Mouse (Mus musculus) thymus, postnatal 14 days (tissue): ENCODE measurements around the gene Vmp1.

Experiments used
- DNase-seq: peaks from one replicate; pipeline ENCODE4 v3.0.0; 2021

The Vmp1 gene

DNA sequence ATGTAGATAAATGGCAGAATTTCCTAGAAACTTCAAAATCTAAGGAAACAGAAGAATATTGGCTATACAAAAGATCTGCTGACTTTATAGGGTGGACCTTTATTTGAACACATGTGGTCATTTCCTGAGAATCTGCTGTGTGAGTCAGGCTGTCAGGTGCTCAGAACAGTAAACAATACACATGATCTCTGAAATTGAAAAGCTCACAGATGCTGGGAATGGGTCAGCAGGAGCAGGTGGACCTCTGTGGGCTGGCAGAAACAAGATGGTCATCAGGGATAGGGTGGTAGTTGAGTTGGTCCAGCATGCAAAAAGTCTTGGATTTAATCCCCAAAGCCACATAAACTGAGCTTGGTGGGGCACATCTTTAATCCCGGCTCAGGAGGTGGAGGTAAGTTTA, 85.1 kb downstream of the Vmp1 start:
- DNase-seq: no peak

DNA sequence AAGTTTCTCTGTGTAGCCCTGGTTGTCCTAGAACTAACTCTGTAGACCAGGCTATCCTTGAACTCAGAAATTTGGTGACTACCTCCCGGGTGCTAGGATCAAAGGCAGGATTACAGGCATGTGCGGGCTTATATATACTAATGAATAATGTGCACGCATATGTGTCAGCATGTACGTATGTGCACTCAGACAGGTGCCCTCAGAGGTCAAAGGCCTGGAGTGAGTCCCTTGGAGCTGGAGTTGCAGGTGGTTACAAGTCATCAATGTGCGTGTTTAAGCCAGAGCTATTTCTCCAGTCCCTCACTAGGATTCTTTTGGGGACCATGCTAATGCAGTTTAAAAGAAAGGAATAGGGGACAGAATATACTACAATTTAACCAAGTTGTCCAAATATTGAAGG, 85.5 kb downstream of the Vmp1 start:
- no peak for DNase-seq

DNA sequence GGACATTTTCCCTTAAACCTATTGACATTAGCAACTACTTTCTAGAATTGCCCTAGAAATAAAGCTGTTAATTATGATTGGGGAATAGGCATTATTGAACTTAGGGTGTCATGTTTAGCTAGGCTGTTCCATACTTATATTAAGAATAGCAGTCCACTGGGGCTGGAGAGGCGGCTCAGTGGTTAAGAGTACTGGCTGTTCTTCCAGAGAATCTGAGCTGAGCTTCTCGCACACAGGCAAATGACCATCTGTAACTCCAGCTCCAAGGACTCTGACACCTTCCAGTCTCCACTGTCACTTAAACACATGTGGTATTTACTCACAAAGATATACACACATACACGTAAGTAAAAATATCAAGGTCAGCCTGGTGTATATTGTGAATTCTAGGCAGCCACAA, 86.7 kb downstream of the Vmp1 start:
- DNase-seq: no peak

DNA sequence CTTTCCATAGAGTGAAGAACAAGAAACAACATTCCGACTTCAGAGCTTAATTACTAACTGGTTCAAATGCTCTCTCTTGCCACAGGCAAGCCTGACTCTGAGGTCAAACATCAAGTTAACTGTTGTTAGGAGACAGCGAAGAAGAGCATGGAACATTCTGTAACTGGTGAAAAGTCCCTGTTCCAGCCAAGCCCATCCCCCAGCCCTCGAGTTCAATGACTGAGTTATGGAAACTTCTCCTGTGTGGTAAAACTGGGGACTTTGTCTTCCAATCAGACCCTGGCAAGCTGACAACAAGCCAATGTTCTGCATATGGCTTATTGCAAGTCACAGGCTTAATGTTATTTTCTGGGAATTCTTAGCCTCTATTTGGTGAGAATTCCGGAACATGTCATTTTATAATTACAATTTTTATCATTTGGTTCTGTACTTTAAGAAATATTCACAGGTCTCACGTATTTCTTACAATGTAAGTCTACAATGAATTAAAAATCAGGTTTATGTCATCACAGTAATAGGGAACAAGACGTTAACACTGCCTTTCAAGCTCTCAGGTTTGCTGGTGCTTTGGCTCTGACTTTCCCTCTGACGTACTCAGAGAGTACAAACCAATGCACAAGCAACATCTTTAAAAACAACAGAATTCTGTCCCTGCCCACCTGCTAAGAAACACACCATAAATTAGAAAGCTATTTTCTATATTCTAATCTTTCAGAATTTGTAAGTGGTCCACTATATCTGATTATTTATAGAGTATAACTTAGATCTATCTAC, 87.3 kb downstream of the Vmp1 start:
- no peak for DNase-seq

DNA sequence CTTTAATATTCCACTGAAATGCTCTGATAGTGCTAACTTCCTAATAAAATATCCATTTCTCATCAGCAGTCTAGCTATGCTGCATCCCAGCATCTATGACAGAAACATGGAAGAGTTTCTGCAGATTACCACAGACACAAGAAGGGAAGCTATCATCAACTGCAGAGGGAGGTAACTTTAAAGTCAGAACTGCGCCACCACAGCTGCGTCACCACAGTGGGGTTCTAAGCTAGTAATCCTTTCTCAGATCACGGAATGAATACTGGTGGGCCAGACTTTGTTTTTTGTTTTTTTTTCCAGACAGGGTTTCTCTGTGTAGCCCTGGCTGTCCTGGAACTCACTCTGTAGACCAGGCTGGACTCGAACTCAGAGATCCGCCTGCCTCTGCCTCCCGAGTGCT, 88.3 kb downstream of the Vmp1 start:
- DNase-seq: no peak

DNA sequence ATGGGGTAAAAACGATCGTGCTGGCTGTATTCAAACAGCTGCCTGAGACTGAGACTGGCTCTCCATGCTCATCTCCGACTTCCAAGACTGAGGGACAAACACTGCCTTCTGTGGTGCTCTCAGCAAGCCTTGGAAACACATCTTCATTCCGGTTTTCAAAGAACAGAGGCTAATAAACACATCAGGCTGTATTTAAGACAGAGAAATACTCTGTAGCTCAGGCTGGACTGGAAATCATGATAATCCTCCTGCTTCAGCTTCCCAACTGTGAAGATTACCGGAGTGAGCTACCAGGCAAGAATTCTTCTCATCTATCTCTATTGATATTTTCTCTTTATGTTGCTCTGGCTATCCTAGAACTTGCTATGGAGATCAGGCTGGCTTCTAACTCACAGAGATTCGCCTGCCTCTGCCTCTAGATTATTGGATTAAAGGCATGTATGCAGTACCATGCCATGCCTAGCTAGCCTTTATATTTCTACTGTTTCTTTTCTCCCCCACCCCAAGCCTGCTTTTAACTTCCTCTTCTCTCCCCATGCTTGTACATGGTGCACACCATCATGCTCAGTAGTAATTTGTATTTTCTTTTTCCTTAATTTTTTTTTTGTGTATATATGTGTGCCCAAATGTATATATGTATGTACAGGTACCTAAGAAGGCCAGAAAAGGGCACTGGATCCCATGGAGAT, 89.3 kb downstream of the Vmp1 start:
- DNase-seq: no peak

DNA sequence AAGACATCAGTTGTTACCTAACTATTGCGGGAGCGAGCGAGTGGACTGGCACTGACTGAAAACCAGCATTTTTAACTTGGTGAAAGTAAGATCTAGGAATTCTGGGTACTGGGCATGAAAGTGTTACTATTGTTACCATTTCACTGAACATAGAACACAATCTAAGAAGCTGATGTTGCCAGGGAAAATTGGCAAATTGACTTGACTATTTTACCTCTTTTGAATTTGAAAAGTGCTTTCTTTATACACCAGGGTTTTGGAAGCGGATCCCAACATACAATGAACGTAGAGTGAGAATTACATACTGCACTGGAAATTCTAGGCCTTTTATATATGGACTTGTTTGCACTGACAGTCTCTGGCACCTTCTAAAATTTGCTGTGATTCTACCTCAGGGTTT, 90.2 kb downstream of the Vmp1 start:
- DNase-seq: no peak

DNA sequence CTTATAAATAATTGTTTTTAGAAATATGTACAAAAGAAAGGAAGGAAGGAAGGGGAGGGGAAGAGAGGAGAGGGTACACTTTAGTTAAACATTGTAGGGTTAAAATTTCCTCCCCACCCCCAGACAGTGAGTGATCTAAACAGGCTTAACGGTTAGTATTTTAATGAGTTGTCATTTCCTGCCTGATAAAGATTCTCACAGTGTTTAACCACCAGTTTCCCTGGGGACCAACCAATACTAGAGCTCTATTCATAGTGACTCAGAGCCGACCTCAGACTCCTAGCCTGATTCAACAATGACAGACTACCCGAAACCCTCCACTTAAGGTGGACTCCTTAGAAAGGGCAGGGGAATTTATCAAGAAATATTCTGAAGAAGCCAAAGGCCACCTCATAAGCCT, 90.6 kb downstream of the Vmp1 start:
- DNase-seq: no peak

DNA sequence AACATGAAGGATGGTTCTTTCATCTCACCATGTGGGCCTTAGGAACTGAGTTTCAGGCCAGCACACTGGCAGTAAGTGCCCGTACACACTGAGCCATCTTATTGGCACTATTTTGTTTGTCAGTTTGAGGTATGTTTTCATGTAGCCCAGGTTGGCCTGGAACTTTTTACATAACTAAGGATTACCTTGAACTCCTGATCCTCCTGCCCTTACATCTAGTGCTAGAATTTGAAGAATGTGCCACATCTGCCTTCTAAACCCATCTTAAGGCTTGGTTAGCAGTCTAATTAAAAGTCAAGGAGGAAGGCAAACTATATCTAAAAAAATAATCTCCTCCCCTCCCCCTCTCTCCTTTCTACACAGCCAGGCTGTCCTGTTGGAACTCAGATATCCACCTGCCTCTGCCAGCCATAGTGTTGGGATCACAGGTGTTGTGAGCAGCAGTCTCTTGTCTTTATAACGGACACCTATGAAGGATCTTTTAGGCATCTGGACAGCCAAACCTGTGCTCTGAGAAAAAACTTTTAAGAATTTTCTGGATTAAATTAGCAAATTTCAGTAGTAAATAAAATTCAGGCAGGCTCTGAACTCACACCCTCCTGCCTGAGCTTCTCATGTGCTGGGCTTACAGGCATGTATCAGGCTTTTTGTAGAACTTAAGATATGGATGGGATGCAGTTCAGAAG, 91.6 kb downstream of the Vmp1 start:
- no peak for DNase-seq

DNA sequence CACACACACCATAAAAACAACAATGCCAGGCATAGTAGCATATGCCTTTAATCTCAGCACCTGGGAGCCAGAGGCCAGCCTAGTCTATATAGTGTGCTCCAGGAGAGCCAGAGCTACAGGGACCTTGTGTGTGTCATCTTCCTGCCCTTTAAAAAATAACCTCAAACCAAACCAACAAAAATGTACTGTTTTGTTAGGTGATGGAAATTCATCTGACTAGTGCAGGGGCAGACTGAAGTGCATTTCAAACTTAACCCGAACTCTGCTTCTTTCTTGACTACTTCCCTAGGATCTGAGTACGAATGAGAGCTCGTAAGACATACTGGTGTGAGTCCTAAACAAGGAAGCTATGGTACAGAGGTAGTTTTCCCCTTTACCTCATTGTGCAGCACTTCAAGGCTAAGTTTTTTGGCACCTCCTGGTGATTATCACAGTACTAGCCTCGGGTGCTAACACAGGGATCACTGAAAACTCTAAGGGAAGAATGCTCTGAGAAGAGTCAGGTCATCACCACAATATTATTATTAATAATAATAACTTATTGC, 92.3 kb downstream of the Vmp1 start:
- no peak for DNase-seq

DNA sequence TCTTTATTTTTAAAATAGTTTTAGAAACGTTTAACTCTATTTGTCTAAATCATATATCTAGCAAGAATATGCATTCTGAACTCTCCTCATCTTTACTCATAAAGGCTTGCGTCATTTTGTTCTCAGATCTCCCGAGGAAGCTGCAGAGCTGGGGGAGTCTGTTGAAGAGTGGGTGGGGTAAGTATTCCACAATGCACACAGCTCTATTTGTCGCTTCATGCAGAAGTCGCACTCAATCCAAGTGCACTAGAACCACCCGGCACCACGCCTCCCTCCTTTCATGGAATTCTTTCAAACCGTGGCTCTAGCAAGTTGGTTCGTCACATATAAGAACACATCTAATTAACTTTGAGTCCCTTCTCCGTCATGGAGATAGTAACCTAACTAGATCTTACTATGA, 93.1 kb downstream of the Vmp1 start:
- no peak for DNase-seq

DNA sequence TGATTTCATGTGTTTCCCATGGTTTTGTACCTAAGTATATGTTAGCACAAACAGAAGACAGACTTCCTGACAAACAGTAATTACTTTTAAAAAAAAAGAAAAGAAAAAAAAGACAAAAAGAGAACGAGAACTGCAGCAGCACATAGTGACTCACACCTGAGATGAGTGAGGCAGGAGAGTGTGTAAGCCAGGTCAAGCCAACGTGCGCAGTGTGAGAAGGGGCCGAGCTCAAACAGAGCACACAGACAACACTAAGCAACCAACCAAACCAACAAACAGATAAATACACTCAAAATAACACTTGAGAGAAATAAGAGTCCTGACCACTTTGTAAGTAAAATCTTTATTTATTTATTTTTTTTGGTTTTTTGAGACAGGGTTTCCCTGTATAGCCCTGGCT, 93.6 kb downstream of the Vmp1 start:
- DNase-seq: no peak

DNA sequence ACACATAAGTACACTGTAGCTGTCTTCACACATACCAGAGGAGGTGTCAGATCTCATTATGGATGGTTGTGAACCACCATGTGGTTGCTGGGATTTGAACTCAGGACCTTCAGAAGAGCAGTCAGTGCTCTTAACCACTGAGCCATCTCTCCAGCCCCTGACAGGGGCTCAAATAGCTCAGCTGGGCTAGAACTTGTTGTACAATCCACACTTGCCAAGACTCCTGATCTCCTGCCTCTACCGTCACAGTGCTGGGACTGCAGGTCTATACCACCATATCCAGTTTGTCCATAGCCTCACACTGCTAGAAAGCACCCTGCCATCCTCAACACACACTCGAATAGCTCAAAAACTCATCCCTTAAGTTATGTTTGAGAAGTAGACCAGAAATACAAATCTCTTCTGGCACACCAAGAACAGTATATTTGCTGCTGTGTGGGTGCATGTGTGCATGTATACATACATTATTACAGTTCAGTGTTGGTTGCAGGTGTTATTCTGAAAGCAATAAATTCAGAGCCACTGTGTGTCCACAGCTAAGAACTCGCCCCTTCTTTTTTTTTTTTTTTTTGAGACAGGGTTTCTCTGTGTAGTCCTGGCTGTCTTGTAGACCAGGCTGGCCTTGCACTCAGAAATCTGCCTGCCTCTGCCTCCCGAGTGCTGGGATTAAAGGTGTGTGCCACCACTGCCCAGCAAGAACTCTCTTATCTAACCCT, 94.9 kb downstream of the Vmp1 start:
- no peak for DNase-seq

DNA sequence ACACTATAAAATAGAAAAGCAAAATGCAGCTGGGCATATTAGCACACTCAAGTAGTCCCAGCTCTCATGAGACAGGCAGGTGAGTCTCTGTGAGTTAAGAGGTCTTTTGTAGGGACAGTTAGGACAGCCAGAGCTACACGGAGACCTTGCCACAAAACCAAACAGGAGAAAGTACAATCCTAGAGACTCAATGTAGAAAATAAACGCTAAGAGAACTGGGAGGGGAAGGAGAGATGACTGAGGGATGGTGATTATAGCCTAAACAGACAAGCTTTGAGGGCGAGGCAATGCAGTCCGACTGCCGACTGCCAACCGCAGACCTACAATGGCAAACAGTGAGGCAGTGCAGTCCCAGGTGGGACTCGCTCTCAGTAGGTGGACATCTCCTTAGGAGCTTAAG, 95.8 kb downstream of the Vmp1 start:
- no peak for DNase-seq

DNA sequence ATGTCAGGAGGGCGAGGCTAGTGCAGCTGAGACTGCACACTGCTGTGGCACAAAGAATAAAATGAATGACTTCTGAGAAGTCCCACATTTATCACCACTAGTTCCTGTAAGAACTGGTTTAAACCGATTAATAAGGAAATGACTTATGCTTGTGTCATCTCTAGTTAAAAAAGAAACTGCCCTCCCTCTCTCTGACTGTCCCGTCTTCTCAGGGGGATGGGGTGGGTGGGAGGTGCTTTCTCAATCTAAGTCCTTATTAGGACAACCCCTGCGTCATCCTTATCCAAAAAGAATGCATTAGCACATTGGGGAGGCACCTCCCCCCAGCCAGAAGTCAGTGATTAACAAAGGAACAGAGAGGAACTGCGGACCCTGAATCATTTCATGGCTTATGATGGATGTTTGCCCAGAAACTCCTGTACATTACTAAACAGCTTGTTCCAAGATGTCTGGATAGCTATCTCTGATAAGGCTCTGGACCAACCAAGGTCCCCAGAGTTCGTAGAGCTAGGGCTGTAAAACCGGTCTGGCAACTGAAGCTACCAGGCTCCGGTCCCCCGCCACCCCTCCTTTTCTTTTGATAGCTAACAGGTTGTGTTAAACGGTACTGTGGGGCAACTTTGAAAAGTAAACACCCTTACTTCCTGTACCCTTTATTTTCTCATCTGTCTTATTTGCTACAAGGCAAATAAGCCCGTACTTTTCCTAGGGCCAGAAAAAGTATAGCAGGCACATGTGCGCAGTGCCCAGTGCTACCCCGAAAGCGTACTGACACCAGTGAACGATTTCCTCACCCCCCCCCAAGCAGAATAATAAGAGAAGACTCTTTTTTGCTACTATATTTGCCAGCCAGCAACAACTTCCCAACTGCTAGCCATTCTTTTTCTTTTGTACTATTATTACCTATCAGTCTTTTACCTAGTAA, 96.5 kb downstream of the Vmp1 start:
- peak; percentile 65 for DNase-seq

DNA sequence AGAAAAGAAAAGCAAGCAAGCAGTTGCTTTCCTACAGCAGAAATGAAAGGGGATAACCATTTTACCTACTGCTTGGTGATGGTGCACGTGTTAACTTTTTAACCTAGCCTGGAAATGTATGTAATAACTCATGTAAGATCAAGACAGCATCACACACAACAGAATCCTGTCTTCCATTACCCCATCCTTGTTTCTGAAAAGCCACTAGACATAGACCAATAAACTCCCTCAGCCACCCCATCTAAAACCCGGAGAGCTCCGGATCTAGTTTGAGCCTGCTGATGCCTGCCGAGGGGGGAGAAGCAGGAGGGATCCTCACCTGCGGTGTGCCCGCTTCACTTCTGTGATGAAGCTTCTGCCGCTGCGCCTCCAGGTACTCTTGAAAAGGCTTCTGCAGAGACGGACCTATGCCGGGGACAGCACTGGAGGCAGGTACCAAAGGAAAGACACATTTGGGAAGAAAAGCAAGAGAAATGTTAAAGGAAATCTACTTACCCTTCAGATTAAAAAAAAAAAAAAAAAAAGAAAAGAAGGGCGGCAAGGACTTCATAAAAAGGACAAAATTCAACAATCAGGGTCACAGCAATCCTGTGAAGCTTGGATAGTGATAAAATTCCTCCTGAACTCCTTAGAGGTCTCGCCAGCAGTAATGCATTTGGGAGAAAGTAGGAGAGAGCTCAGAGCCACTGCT, 97.3 kb downstream of the Vmp1 start:
- peak; percentile 72 for DNase-seq

DNA sequence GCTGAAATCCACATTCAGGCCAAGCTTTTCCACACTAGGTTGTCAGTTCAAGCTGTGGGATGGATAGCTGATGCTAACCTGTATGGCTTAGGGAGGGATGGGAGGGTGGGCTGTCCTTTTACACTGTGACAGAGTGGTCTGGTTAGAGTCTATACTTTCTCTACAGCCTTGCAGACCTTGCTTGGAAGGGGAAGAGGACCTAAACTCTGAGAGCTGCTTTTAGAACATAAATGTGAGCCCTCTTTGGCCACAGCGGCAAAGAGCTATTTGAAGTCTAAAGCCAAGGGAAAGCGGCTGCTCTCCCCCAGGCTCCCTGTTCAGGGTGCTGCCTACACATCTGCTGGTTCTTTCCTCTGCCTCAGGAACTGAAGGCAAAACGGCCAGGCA, 98.0 kb downstream of the Vmp1 start:
- DNase-seq: peak; percentile 44

DNA sequence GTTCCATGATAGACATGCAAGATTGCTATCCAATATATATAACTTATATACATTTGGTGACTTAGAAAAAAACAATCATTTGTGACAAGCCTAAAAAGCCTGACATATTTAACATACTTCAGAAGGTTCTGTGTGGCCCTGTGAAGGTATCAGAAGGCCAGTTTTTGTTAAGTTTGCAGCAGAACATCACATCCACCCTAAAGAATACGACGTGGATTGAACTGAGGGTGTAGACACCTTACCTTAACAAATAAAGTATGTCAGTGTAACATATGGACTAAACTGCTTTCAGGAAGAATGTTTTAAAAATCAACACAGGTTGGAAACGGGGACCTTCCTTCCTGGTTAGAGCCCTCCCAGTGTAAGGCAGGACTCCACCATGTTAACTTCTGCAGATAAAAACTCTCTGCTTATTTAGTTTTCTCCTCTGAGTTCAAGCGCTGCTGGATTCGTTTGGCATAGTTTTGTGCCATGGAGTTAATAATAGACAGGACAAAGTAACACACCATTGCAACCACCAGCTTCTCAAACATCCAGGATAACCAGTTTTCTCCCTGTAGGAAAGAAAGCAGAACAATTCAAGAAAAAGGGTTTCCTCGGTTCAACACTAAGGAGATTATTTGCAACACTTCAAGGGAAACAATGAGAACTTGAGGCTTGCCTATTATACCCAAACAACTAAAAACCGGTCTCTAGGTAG, 98.6 kb downstream of the Vmp1 start:
- no peak for DNase-seq

DNA sequence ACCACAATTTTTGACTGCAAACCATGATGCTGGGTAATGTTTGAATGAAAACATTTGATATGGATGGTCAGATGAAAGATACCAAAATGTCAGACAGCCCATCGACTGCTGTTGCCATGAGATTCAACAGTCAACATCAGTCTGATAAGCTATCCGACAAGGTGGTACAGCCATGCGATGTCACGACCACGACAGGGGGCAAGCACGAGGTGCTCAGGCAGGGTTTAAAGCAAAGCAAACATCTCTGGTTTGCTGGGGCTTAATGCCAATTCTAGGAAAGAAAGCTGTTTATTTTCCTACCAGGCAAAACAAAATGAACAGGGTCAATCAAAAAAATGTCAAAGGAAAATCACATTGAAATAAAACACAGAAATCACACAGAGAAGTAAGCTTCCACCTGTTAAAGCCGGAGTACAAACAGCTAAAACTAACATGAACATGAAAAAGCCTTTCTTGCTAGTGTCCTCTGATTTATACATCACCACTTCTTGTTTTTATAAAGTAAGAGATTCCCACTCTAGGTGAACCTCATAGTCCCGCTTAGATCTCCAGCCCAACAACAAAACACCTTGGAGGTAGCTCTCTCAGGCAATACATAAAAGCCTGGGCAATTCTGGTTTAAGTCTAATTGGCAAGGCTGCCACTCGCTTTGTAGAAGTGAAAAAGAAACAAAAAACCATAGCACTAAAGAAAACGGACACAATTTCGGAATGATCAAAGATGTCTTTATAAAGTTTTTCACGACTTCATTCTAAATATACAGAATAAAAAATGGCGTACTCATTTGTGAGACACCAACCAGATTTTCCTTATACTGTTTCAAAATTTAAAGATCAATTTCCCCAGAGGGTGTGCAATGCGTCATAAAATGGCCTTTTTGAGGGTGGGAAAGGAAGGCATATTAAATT, 99.4 kb downstream of the Vmp1 start:
- peak; percentile 18 for DNase-seq
